Mouse (Mus musculus): Measurements from ENCODE around the gene Acbd5.

- TF ChIP-seq CTCF (IDR thresholded peaks at IDR 0.05; ENCODE audit: low read depth) (no peak), EP300 (optimal IDR thresholded peaks at IDR 0.05) (no peak)
Observed at GRCm38 (mm10) chr2:23021320-23021719, 46.6 kb upstream of the Acbd5 start.
